Mouse (Mus musculus) heart, postnatal 0 days (tissue): ENCODE measurements around the gene Mafb.

Source experiments
- CTCF ChIP-seq: IDR thresholded peaks from 2 replicates; pipeline ENCODE4 v1.5.1; 2016; ENCODE audit warnings: antibody characterized with exemption, control low read depth, low read depth
- EP300 ChIP-seq: IDR thresholded peaks from 2 replicates; pipeline ENCODE4 v1.6.1; 2016; ENCODE audit warnings: antibody characterized with exemption, low read depth

DNA sequence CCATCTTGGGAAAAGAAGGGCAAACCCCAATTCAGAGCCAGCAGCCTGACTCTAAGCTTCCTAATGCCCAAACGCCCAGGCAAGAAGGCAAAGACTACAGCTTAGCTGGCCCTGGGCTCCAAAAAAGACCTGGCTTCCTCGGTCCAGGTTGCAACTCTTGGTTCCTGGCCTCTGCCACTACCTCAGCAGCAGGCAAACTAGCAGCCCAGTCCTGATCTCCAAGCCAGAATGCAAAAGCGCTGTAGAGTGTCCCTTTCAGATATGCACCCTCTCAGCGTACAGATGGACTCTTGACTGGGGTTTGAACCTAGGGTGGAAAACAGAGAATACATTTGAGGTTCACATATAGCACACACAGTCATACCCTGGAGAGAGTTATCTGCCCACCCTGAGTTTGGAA, 3.7 kb downstream of the Mafb start:
- TF ChIP-seq CTCF = no peak
- no peak for TF ChIP-seq EP300
